Mouse (Mus musculus) bone marrow, adult 2 months (tissue): ENCODE results near the gene Morn3.

Source experiments
- CTCF ChIP-seq: fragments of 200-500 bp; IDR thresholded peaks from 2 replicates; pipeline ENCODE4 v1.5.1; 2011; ENCODE audit warnings: low read length, control low read depth; ENCODE audit not compliant: control insufficient read depth, insufficient read depth
- POLR2A ChIP-seq: fragments of 200-500 bp; IDR thresholded peaks from 2 replicates; pipeline ENCODE4 v1.6.1; 2011; ENCODE audit warnings: low read depth, mild to moderate bottlenecking, control low read depth, low read length, borderline replicate concordance; ENCODE audit not compliant: control insufficient read depth

DNA sequence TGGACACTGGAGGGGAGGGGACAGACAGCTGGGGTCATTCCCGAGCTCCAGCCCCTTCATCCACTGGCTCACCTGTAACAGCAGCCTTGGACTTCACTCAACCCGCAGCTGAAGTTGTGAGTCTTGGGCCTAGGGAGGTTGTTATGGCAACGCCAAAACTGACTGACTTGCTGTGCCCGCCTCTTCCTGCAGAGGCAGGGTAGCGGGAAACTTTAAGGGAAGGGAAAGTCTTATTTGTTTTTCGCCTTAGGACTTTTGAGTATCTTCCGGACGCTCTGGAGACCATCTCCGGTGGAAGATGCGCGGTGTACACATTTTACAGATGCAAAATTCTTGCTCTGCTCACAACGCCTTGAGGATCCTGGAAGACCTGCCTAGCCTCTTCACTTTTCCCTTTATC lies 2.5 kb upstream of the Morn3 start:
- TF ChIP-seq CTCF = no peak
- no peak for TF ChIP-seq POLR2A
